Mouse (Mus musculus): ENCODE data around the gene Mcl1.

- TF ChIP-seq CTCF (conservative IDR thresholded peaks at IDR 0.05; ENCODE audit: low read length) (no peak), POU5F1 (IDR thresholded peaks at IDR 0.05; ENCODE audit: borderline replicate concordance, low read length) (no peak)
These were observed 5.0 kb upstream of the Mcl1 start for GRCm38 (mm10) chr3:95653473-95654034.

Data from E14TG2a.4 (cell line).